Mouse (Mus musculus) neural tube, embryonic 13.5 days (tissue): ENCODE results near the gene Lysmd4. TPM values are rescaled to one million over a fixed set of nuclear protein-coding genes. Genes with fewer than 3 reads are reported as not detected.

Experiments used
- ATAC-seq: fragments of 200-750 bp; cut with Nextera tagmentation; 2 replicates; pipeline ENCODE4 v1.8.0; 2017; ENCODE audit warnings: low read depth, mild to moderate bottlenecking, moderate TSS enrichment, moderate library complexity
- H3K27ac ChIP-seq: fragments of 300-500 bp; sonication (generic); replicated peaks from 2 replicates; pipeline ENCODE4 v1.5.1; 2015; ENCODE audit warnings: moderate library complexity, mild to moderate bottlenecking, inconsistent platforms
- H3K27me3 ChIP-seq: fragments of 300-500 bp; sonication (generic); 2 replicates; pipeline ENCODE4 v1.6.1; 2015; ENCODE audit warnings: mild to moderate bottlenecking, inconsistent platforms
- H3K36me3 ChIP-seq: fragments of 300-500 bp; sonication (generic); 2 replicates; pipeline ENCODE4 v1.6.1; 2015; ENCODE audit warnings: mild to moderate bottlenecking, inconsistent platforms
- H3K4me1 ChIP-seq: fragments of 300-500 bp; sonication (generic); replicated peaks from 2 replicates; pipeline ENCODE4 v1.6.1; 2015; ENCODE audit warnings: inconsistent platforms
- H3K4me2 ChIP-seq: fragments of 300-500 bp; sonication (generic); 2 replicates; pipeline ENCODE4 v1.6.1; 2015; ENCODE audit warnings: inconsistent platforms, mild to moderate bottlenecking, moderate library complexity
- H3K4me3 ChIP-seq: fragments of 300-500 bp; sonication (generic); 2 replicates; pipeline ENCODE4 v1.5.1; 2015; ENCODE audit warnings: mild to moderate bottlenecking, inconsistent platforms
- H3K9ac ChIP-seq: fragments of 300-500 bp; sonication (generic); 2 replicates; pipeline ENCODE4 v1.6.1; 2015; ENCODE audit warnings: moderate library complexity, mild to moderate bottlenecking, inconsistent platforms
- H3K9me3 ChIP-seq: fragments of 300-500 bp; sonication (generic); 2 replicates; pipeline ENCODE4 v1.6.1; 2016; ENCODE audit warnings: inconsistent platforms
- WGBS: fragments of 180-500 bp; shearing (Covaris S2); methylation state at CpG from one replicate; pipeline ENCODE4 v1.1.7; 2015; 5-methylcytosine and 5-hydroxymethylcytosine counted together
- polyA plus RNA-seq: library from polyadenylated mRNA; unstranded; fragments of >200 nt; fragmentation: Nextera tagmentation; extraction: Ambion mirVana; gene quantifications from 2 replicates; pipeline ENCODE4 v1.2.1, GENCODE M21; 2015

Lysmd4 gene
- 32.7 and 37.4 TPM in 2 replicates for polyA plus RNA-seq

GRCm38 (mm10) chr7:67222220-67222862 is at the start of gene Lysmd4:
Gene Lysmd4, plus strand, starts transcription at chr7:67222544.
- 4% methylated on average over 31 of the region's 31 CpGs for WGBS
- peak; percentile 98 for ATAC-seq
- peaks cover 21% of the 10 kb centered on the region for H3K4me1 ChIP-seq
- peak within 1 kb of the TSS; percentile 67 for H3K4me3 ChIP-seq
- peaks cover 26% of the 10 kb centered on the region for H3K36me3 ChIP-seq
- H3K4me2 ChIP-seq = peak within 1 kb of the TSS; percentile 91
- H3K27ac ChIP-seq = peak within 1 kb of the TSS; percentile 59
- H3K9me3 ChIP-seq = no peaks in the 10 kb centered on the region
- H3K27me3 ChIP-seq = no peaks in the 10 kb centered on the region
- H3K9ac ChIP-seq = peak within 1 kb of the TSS; percentile 85

GRCm38 (mm10) chr7:67173522-67174195 is 48.7 kb upstream of the Lysmd4 start:
- WGBS = 77% methylated on average over 2 of the region's 2 CpGs
- peaks cover 5% of the 10 kb centered on the region; the same call in 1 of the 2 replicates for H3K4me1 ChIP-seq
- no peaks in the 10 kb centered on the region for H3K27me3 ChIP-seq
- H3K9ac ChIP-seq = no peak overlapping the region
- H3K4me2 ChIP-seq = no peak overlapping the region
- no peak overlapping the region for H3K27ac ChIP-seq
- ATAC-seq = no peak
- no peaks in the 10 kb centered on the region for H3K36me3 ChIP-seq
- H3K9me3 ChIP-seq = no peaks in the 10 kb centered on the region
- no peak overlapping the region for H3K4me3 ChIP-seq

GRCm38 (mm10) chr7:67183786-67184185 is 38.6 kb upstream of the Lysmd4 start:
- Histone ChIP-seq H3K4me1 (no peaks in the 10 kb centered on the region), H3K4me3 (no peak overlapping the region), H3K27me3 (no peaks in the 10 kb centered on the region), H3K36me3 (no peaks in the 10 kb centered on the region), H3K9ac (no peak overlapping the region), H3K27ac (no peak overlapping the region), H3K9me3 (no peaks in the 10 kb centered on the region), H3K4me2 (no peak overlapping the region)
- 15% methylated on average over 4 of the region's 4 CpGs for WGBS
- no peak for ATAC-seq

GRCm38 (mm10) chr7:67199412-67199811 is 22.9 kb upstream of the Lysmd4 start:
- 22% methylated on average over 10 of the region's 10 CpGs for WGBS
- Histone ChIP-seq H3K27ac (no peak overlapping the region), H3K4me3 (no peak overlapping the region), H3K4me1 (no peaks in the 10 kb centered on the region), H3K9ac (no peak overlapping the region), H3K9me3 (no peaks in the 10 kb centered on the region), H3K4me2 (no peak overlapping the region), H3K36me3 (no peaks in the 10 kb centered on the region), H3K27me3 (no peaks in the 10 kb centered on the region)
- ATAC-seq = peak; percentile 27; the same call in 1 of the 2 replicates

- Histone ChIP-seq H3K4me2 (no peak overlapping the region), H3K9me3 (no peaks in the 10 kb centered on the region), H3K4me1 (no peaks in the 10 kb centered on the region), H3K27me3 (no peaks in the 10 kb centered on the region), H3K36me3 (no peaks in the 10 kb centered on the region), H3K4me3 (no peak overlapping the region), H3K27ac (no peak overlapping the region), H3K9ac (no peak overlapping the region)
- ATAC-seq = no peak
- 85% methylated on average over 3 of the region's 3 CpGs for WGBS
Measured at GRCm38 (mm10) chr7:67203625-67204024, 18.7 kb upstream of the Lysmd4 start.

- H3K4me3 ChIP-seq = no peak overlapping the region
- no peak overlapping the region for H3K27ac ChIP-seq
- no peak overlapping the region for H3K9ac ChIP-seq
- no peak for ATAC-seq
- no peaks in the 10 kb centered on the region for H3K9me3 ChIP-seq
- no peaks in the 10 kb centered on the region for H3K36me3 ChIP-seq
- 88% methylated on average over 9 of the region's 9 CpGs for WGBS
- no peaks in the 10 kb centered on the region for H3K27me3 ChIP-seq
- H3K4me1 ChIP-seq = no peaks in the 10 kb centered on the region
- H3K4me2 ChIP-seq = no peak overlapping the region
Measured at GRCm38 (mm10) chr7:67205734-67206425, 16.5 kb upstream of the Lysmd4 start.

- Histone ChIP-seq H3K4me1 (no peaks in the 10 kb centered on the region), H3K9me3 (no peaks in the 10 kb centered on the region), H3K9ac (no peak overlapping the region), H3K36me3 (no peaks in the 10 kb centered on the region), H3K27ac (no peak overlapping the region), H3K4me2 (no peak overlapping the region), H3K4me3 (no peak overlapping the region), H3K27me3 (no peaks in the 10 kb centered on the region)
- 84% methylated on average over 10 of the region's 10 CpGs for WGBS
- no peak for ATAC-seq
Measured at GRCm38 (mm10) chr7:67206496-67206895, 15.8 kb upstream of the Lysmd4 start.

- Histone ChIP-seq H3K27me3 (no peaks in the 10 kb centered on the region), H3K4me1 (no peaks in the 10 kb centered on the region), H3K27ac (no peak overlapping the region), H3K4me3 (no peak overlapping the region), H3K4me2 (no peak overlapping the region), H3K9ac (no peak overlapping the region), H3K36me3 (no peaks in the 10 kb centered on the region), H3K9me3 (no peaks in the 10 kb centered on the region)
- 57% methylated on average over 6 of the region's 6 CpGs for WGBS
- no peak for ATAC-seq
Measured at GRCm38 (mm10) chr7:67207701-67208100, 14.6 kb upstream of the Lysmd4 start.

GRCm38 (mm10) chr7:67208317-67208716 is 14.0 kb upstream of the Lysmd4 start:
- H3K27me3 ChIP-seq = no peaks in the 10 kb centered on the region
- 82% methylated on average over 1 of the region's 1 CpGs for WGBS
- no peak for ATAC-seq

GRCm38 (mm10) chr7:67210004-67210833 is 12.1 kb upstream of the Lysmd4 start:
- Histone ChIP-seq H3K4me3 (no peak overlapping the region), H3K27me3 (no peaks in the 10 kb centered on the region), H3K4me2 (no peak overlapping the region), H3K9ac (no peak overlapping the region), H3K9me3 (no peaks in the 10 kb centered on the region), H3K4me1 (no peaks in the 10 kb centered on the region), H3K36me3 (no peaks in the 10 kb centered on the region), H3K27ac (no peak overlapping the region)
- 68% methylated on average over 6 of the region's 6 CpGs for WGBS
- ATAC-seq = peak; percentile 67; the same call in 1 of the 2 replicates

More at GRCm38 (mm10) chr7:67208317-67208716, 14.0 kb upstream of the Lysmd4 start:
- H3K4me2 ChIP-seq = no peak overlapping the region
- no peaks in the 10 kb centered on the region for H3K36me3 ChIP-seq
- no peak overlapping the region for H3K4me3 ChIP-seq
- no peaks in the 10 kb centered on the region for H3K4me1 ChIP-seq
- no peak overlapping the region for H3K9ac ChIP-seq
- no peaks in the 10 kb centered on the region for H3K9me3 ChIP-seq
- H3K27ac ChIP-seq = no peak overlapping the region

- Histone ChIP-seq H3K9me3 (no peaks in the 10 kb centered on the region), H3K36me3 (no peaks in the 10 kb centered on the region), H3K27ac (no peak overlapping the region), H3K4me2 (no peak overlapping the region), H3K27me3 (no peaks in the 10 kb centered on the region), H3K9ac (no peak overlapping the region), H3K4me3 (no peak overlapping the region), H3K4me1 (no peaks in the 10 kb centered on the region)
- 12% methylated on average over 6 of the region's 6 CpGs for WGBS
- ATAC-seq = no peak
Measured at GRCm38 (mm10) chr7:67211341-67211740, 11.0 kb upstream of the Lysmd4 start.
